Mouse (Mus musculus): ENCODE results near the gene Mta3.

- TF ChIP-seq HCFC1 (IDR thresholded peaks at IDR 0.05; ENCODE audit: borderline replicate concordance, insufficient read depth, low read length) = no peak
- no peak for TF ChIP-seq MAFK (IDR thresholded peaks at IDR 0.05; ENCODE audit: insufficient read depth, low read depth, low read length)
- no peak for TF ChIP-seq ZC3H11A (IDR thresholded peaks at IDR 0.05; ENCODE audit: borderline replicate concordance, low read depth, low read length)
Observed at GRCm38 (mm10) chr17:83810285-83810684, 104.3 kb downstream of the Mta3 start.
